Mouse (Mus musculus) heart, embryonic 14.5 days (tissue): Measurements from ENCODE around the gene Elovl4. TPM values are rescaled to one million over a fixed set of nuclear protein-coding genes. Genes with fewer than 3 reads are reported as not detected.

Experiments used
- ATAC-seq: fragments of 200-750 bp; cut with Nextera tagmentation; 2 replicates; pipeline ENCODE4 v1.8.0; 2017; ENCODE audit warnings: low read depth, moderate TSS enrichment; ENCODE audit not compliant: insufficient number of reproducible peaks, insufficient read depth, low FRiP score
- H3K27ac ChIP-seq, 2 experiments: fragments of 200-500 bp in 1 of 2; fragments of 300-500 bp in 1 of 2; sonication (generic) in 1 of 2; replicated peaks in 1 of 2; 2 replicates each; pipeline ENCODE4 v1.5.1; 2012 to 2014; ENCODE audit warnings: low read depth in 2 of 2, low read length in 2 of 2, control low read depth in 1 of 2, mild to moderate bottlenecking in 1 of 2, mixed read lengths in 1 of 2; ENCODE audit not compliant: control insufficient read depth in 1 of 2, insufficient read depth in 1 of 2
- H3K27me3 ChIP-seq: fragments of 300-500 bp; sonication (generic); 2 replicates; pipeline ENCODE4 v1.6.1; 2014; ENCODE audit warnings: mild to moderate bottlenecking, low read length, control low read depth; ENCODE audit not compliant: control insufficient read depth, insufficient read depth
- H3K36me3 ChIP-seq: fragments of 300-500 bp; sonication (generic); 2 replicates; pipeline ENCODE4 v1.6.1; 2014; ENCODE audit warnings: mild to moderate bottlenecking, control low read depth, low read length, mixed read lengths; ENCODE audit not compliant: control insufficient read depth, insufficient read depth
- H3K4me1 ChIP-seq, 2 experiments: fragments of 200-500 bp in 1 of 2; fragments of 300-500 bp in 1 of 2; sonication (generic) in 1 of 2; 2 replicates each; pipeline ENCODE4 v1.6.1; 2012 to 2014; ENCODE audit warnings: low read length in 2 of 2, control low read depth in 1 of 2, mixed read lengths in 1 of 2; ENCODE audit not compliant: control insufficient read depth in 2 of 2, insufficient read depth in 2 of 2
- H3K4me2 ChIP-seq: fragments of 300-500 bp; sonication (generic); 2 replicates; pipeline ENCODE4 v1.6.1; 2014; ENCODE audit warnings: mild to moderate bottlenecking, low read length
- H3K4me3 ChIP-seq, 2 experiments: fragments of 200-500 bp in 1 of 2; fragments of 300-500 bp in 1 of 2; sonication (generic) in 1 of 2; 2 replicates each; pipeline ENCODE4 v1.5.1; 2012 to 2014; ENCODE audit warnings: low read length in 2 of 2, mild to moderate bottlenecking in 2 of 2, control low read depth in 1 of 2, low read depth in 1 of 2, moderate library complexity in 1 of 2; ENCODE audit not compliant: control insufficient read depth in 1 of 2, insufficient read depth in 1 of 2
- H3K9ac ChIP-seq: fragments of 300-500 bp; sonication (generic); 2 replicates; pipeline ENCODE4 v1.6.1; 2014; ENCODE audit warnings: mild to moderate bottlenecking, low read length
- H3K9me3 ChIP-seq: fragments of 300-500 bp; sonication (generic); 2 replicates; pipeline ENCODE4 v1.6.1; 2016; ENCODE audit warnings: low read length, control low read depth; ENCODE audit not compliant: control insufficient read depth
- WGBS: fragments of 180-500 bp; shearing (Covaris S2); extraction: QIAGEN DNeasy Blood & Tissue Kit; methylation state at CpG from one replicate; pipeline ENCODE4 v1.1.7; 2014; 5-methylcytosine and 5-hydroxymethylcytosine counted together
- polyA plus RNA-seq: library from polyadenylated mRNA; unstranded; fragments of >200 nt; fragmentation: Nextera tagmentation; extraction: Ambion mirVana; gene quantifications from 2 replicates; pipeline ENCODE4 v1.2.1, GENCODE M21; 2014

The Elovl4 gene
- polyA plus RNA-seq, 1 experiment from 2014 or later, result 3.2 TPM

DNA sequence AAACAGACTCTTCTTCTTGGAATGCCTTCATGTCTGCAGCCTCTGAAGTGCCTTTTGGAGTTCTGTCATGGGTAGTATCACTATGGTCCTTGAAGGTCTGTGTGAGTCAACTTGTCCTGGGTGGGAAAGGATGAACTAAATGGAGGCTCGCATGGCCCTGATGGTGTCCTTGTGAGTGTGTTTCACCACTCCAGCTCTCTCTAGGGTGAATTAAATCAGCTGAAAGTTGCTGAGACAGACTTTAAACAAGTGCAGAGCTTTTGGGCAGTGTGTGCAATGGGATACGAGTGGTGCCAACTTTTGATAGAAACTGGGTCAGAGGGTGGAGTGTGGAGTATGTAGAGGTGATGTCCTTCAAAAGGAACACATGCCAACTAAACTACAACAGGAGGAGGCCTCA is 14.9 kb upstream of the Elovl4 start:
- ATAC-seq, result no peak
- 85% methylated on average over 2 of the region's 2 CpGs for WGBS

DNA sequence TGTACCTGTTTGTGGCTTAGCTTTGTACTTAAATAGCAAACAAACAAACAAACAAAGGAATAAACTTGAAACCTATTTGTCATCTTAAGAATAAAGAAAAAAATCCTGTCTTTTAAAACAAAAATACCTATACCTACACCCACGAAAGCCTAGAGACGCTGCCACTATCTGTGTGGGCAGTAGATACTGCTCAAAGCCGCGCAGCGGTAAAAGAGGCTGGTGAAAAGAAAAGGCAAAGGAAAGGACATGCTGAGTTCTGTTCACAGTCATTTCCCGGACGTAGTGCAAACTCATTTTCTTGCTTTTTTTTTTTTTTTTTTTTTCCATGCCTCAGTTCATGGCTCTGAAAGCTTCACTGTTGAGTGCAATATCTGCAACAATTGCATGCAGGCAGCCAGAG is 13.1 kb upstream of the Elovl4 start:
- no peaks in the 10 kb centered on the region for H3K4me1 ChIP-seq
- no peak overlapping the region for H3K4me2 ChIP-seq
- WGBS, result 62% methylated on average over 7 of the region's 7 CpGs
- H3K27ac ChIP-seq, result no peak overlapping the region
- no peaks in the 10 kb centered on the region for H3K27me3 ChIP-seq
- no peak overlapping the region for H3K9ac ChIP-seq
- H3K9me3 ChIP-seq, result no peaks in the 10 kb centered on the region
- no peak for ATAC-seq
- no peaks in the 10 kb centered on the region for H3K36me3 ChIP-seq
- H3K4me3 ChIP-seq, result no peak overlapping the region

More for the DNA sequence above, 14.9 kb upstream of the Elovl4 start:
- Histone ChIP-seq H3K9ac (no peak overlapping the region), H3K4me2 (no peak overlapping the region), H3K27me3 (no peaks in the 10 kb centered on the region), H3K36me3 (no peaks in the 10 kb centered on the region), H3K4me1 (no peaks in the 10 kb centered on the region), H3K9me3 (no peaks in the 10 kb centered on the region), H3K4me3 (no peak overlapping the region), H3K27ac (no peak overlapping the region)

- Histone ChIP-seq H3K27me3 (peaks cover 37% of the 10 kb centered on the region), H3K9ac (no peak overlapping the region), H3K4me1 (peaks cover 3 to 8% of the 10 kb centered on the region in 2 experiments), H3K36me3 (no peaks in the 10 kb centered on the region), H3K4me2 (no peak overlapping the region), H3K9me3 (no peaks in the 10 kb centered on the region), H3K4me3 (no peak overlapping the region), H3K27ac (no peak overlapping the region)
- ATAC-seq, result no peak
- WGBS, result 6% methylated on average over 2 of the region's 2 CpGs
Observed at GRCm38 (mm10) chr9:83807562-83807961, 1.5 kb upstream of the Elovl4 start.

DNA sequence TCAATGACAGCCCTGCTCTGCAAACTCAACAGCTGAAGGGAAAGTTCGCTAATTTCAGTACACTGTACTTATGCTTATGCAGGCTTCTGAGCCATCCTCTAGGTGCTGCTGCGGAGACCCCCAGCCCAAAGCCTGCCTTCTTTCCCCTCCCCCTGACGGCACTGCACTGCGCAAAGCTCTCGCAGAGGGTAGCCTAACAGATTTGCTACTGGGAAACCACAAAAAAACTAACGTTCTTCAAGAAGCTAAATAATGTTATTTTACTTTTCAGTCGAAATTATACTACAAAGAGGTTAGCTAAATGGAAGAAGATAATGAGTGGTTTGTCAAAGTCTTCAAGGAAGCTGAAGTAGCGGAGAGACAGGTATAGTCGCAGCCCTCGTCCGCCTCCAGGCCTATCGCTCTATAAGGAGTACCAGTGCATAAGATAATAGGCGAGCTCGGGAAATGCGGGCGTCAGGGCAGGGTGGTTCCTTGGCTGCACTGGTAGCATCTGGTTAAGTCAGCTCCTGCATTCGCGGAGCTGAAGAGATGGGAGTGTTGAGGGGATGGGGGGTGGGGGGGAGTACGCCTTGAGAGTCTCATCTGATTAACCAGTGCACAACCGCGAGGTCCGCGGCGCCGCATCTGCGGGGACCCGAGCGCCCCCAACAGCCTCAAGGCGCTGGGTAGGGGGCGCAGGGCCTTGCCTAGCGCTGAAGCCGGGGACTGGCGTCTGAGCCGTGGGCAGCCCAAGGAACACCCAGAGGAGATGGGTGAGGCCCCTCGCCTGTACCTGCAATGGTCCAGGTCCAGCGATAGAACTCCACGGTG is 707 bp downstream of the Elovl4 start:
- no peaks in the 10 kb centered on the region for H3K9me3 ChIP-seq
- H3K27ac ChIP-seq, result no peak overlapping the region
- WGBS, result under 1% methylated on average over 37 of the region's 37 CpGs
- H3K9ac ChIP-seq, result peak overlapping the region; percentile 66
- no peaks in the 10 kb centered on the region for H3K36me3 ChIP-seq
- peak overlapping the region; percentile 100 for H3K4me2 ChIP-seq
- peaks cover 3 to 8% of the 10 kb centered on the region in 2 experiments for H3K4me1 ChIP-seq
- peak overlapping the region; percentile 42 to 68 for H3K4me3 ChIP-seq
- ATAC-seq, result no peak
- H3K27me3 ChIP-seq, result peaks cover 37% of the 10 kb centered on the region

GRCm38 (mm10) chr9:83804341-83804740 is 1.7 kb downstream of the Elovl4 start:
- H3K36me3 ChIP-seq, result no peaks in the 10 kb centered on the region
- no peaks in the 10 kb centered on the region for H3K9me3 ChIP-seq
- no peak overlapping the region for H3K4me3 ChIP-seq
- peaks cover 37% of the 10 kb centered on the region for H3K27me3 ChIP-seq
- 59% methylated on average over 13 of the region's 13 CpGs for WGBS
- H3K4me1 ChIP-seq, result peaks cover 3 to 8% of the 10 kb centered on the region in 2 experiments
- ATAC-seq, result no peak
- no peak overlapping the region for H3K9ac ChIP-seq
- no peak overlapping the region for H3K27ac ChIP-seq
- H3K4me2 ChIP-seq, result no peak overlapping the region

- Histone ChIP-seq H3K36me3 (no peaks in the 10 kb centered on the region), H3K4me3 (no peak overlapping the region), H3K9ac (no peak overlapping the region), H3K27me3 (no peaks in the 10 kb centered on the region), H3K4me1 (no peaks in the 10 kb centered on the region), H3K4me2 (no peak overlapping the region), H3K9me3 (no peaks in the 10 kb centered on the region), H3K27ac (no peak overlapping the region)
- no peak for ATAC-seq
- 75% methylated on average over 8 of the region's 8 CpGs for WGBS
Observed at GRCm38 (mm10) chr9:83797898-83798297, 8.2 kb downstream of the Elovl4 start.

GRCm38 (mm10) chr9:83796875-83797274 is 9.2 kb downstream of the Elovl4 start:
- no peak for ATAC-seq
- Histone ChIP-seq H3K4me3 (no peak overlapping the region), H3K4me1 (no peaks in the 10 kb centered on the region), H3K4me2 (no peak overlapping the region), H3K27me3 (no peaks in the 10 kb centered on the region), H3K36me3 (no peaks in the 10 kb centered on the region), H3K27ac (no peak overlapping the region), H3K9me3 (no peaks in the 10 kb centered on the region), H3K9ac (no peak overlapping the region)
- WGBS, result 78% methylated on average over 7 of the region's 7 CpGs

DNA sequence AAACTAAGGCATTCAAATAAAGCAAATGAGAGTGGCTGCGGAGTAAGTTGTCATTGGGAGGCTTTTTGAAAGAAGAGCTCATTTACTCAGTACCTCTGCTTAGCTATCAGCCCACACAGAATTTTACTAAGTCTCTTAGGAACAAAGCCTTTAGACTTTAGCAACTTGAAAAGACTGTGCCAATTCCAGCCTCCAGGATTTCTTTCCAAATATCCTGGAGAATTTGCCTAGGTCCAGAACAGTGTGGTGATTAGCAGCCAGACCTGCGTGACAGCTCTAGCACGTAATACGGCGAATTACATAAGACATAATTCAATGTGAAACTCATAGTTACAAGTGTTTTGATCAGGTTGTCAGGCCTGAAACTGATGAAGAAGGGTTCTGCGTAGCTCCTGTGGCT is 16.8 kb downstream of the Elovl4 start:
- no peaks in the 10 kb centered on the region for H3K36me3 ChIP-seq
- no peaks in the 10 kb centered on the region for H3K4me1 ChIP-seq
- no peak for ATAC-seq
- H3K4me3 ChIP-seq, result no peak overlapping the region
- no peak overlapping the region for H3K27ac ChIP-seq
- H3K9me3 ChIP-seq, result no peaks in the 10 kb centered on the region
- no peaks in the 10 kb centered on the region for H3K27me3 ChIP-seq
- 90% methylated on average over 6 of the region's 6 CpGs for WGBS
- no peak overlapping the region for H3K4me2 ChIP-seq
- H3K9ac ChIP-seq, result no peak overlapping the region
